Mouse (Mus musculus) kidney, adult 11 months (tissue): Measurements from ENCODE around the gene Dab1.

Experiments used
- DNase-seq: peaks from one replicate; pipeline ENCODE4 v3.0.0; 2022

The Dab1 gene

DNA sequence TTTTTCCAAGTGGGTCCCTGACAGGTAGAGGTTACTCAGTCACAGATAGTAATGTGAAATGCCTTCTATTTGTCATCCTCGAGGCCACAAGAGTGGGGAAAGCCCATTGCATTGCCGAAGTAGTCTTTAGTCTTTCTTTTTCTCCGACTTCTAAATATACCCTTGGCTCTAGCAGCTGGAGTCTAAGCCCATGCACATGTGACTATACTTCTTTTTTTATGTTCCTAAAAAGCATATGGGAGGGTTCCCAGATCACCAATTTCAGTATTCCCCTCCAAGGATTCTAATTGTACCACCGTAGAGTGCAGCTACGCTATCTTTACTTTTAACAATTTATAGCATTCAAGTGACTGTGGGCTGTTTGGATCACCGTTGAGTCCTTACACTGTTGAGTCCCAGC lies 791.8 kb downstream of the Dab1 start:
- DNase-seq: no peak

DNA sequence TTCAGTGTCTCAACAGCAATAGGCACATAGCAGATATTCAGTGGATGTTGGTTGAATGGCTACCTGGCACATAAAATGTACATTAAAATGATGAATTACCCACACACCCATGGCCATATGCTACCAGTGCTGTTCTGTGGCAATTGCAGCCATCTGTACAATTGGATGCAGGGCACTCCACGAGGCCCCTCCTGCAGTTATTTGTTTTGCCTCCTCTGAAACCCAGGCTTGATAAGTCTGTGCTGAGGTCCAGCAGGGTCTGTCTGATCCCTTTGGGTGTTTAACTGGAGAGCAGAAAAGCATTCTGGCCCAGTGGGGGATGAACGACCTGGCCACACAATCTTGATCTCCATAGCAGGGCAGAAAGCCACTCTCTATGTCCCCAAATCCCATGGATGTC lies 796.3 kb downstream of the Dab1 start:
- DNase-seq: no peak

- no peak for DNase-seq
Observed at GRCm38 (mm10) chr4:104418354-104418753, 799.2 kb downstream of the Dab1 start.

- no peak for DNase-seq
Observed at GRCm38 (mm10) chr4:104420983-104421680, 802.0 kb downstream of the Dab1 start.

DNA sequence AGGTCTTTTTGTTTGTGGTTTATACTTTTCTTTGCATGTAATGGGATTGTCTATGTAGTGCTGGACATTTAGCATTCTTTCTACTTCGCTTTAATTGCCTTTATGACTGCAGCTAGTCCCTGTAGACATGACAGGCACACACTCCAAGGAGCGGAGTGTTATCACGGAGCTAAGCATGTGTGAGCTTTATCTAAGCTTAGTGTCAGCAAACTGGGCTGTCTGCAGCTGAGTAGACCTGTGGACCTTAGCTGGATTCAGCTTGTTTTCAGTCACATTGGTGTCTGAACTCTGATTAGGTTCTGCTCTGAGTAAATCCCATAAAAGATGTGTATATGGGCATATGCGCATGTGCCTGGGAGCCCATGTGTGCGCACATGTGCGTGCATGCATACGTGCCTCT lies 810.0 kb downstream of the Dab1 start:
- no peak for DNase-seq

GRCm38 (mm10) chr4:104431231-104431855 lies 812.2 kb downstream of the Dab1 start:
- DNase-seq: no peak

DNA sequence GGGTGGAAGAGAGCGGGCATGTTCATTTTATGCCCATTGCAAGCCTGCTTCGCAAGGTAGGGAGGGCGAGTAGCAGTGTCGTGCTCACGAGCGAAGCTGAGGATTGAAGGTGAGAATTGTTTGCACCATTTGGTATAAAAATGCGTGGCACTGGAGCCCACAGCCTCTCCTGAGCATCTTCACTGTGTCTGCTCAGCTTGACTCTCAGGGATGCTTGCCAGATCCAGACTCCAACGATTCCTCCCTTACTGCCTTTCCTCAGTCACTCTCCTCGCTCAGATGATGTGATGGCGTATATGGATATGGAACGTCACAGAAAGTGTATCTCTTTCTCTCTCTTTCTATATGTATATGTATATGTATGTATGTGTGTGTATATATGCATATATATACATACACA lies 813.0 kb downstream of the Dab1 start:
- no peak for DNase-seq

DNA sequence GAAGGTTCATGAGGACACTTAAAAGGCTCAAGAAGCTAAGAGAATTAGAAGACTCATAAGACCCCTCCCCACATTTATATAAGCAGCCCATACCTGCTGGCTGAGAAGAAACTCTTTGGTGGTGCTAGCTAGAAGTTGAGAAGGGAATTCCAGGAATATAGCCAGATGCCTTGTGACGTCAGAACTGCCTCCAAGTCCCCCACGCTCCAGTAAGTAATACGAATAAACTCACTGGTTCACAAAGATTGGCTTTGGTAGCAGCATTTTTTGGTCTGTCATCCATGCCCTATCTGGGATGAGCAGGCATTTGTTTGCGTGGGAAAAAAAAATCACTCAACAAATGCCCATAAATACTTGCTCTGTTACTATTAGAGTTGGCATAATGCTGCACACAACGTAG lies 816.6 kb downstream of the Dab1 start:
- DNase-seq: no peak

DNA sequence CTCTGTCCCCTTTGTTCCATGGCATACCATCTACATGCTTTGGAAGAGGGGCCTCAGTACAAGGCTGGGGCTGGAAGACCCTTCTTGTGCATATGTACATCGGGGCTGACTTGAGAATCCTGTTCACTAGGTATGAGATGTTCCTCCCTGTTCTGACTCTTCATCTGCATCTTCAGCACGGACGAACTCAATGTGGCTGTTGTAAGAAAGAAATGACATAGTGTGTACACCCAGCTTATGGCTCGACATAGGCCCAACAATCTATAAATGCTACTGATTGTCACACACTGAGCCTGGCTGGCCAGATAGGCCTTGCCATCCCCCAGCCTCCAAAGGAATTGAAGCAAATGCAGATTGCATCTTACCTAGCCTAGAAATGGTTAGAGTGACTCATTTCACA lies 817.3 kb downstream of the Dab1 start:
- no peak for DNase-seq

DNA sequence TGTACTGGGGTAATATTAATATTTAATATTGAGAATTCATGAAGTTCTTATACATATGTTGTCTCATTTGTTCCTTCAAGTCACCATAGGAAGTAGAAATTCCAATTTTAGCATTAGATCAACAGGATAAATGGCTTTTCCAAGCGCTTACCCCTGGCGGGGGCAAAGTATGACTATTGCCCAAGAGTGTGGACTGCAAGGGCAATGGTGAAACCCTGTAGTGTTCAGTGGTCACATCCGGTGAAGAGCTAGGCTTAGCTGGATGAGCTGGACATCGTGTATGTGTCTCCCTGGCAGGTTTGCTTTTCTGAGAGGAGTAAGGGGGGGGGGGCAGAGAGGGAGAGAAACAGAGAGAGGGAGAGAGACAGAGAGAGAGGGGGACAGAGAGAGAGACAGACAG lies 819.6 kb downstream of the Dab1 start:
- no peak for DNase-seq

GRCm38 (mm10) chr4:104439641-104440040 lies 820.5 kb downstream of the Dab1 start:
- no peak for DNase-seq

- no peak for DNase-seq
Observed at GRCm38 (mm10) chr4:104442925-104443747, 824.0 kb downstream of the Dab1 start.

- DNase-seq: no peak
Observed at GRCm38 (mm10) chr4:104443775-104444174, 824.6 kb downstream of the Dab1 start.

DNA sequence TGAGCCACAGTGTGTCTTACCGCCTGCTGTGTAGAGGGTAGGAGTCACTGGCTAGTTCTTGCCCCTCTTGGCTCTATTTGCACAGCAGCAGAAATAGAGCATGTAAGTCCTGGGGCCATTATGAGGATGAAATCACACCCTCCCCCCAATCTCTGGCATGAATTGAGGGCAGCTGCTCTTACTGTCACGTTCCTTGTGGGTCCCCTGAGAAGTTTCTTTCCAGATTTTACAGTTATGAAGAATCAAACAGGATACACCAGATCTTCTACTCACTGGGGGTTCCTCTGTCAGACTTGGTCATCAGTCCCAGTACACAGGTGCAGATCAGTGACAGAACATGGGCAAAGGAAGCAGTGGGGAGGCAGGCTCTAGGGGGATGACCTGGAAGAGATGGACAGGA lies 825.8 kb downstream of the Dab1 start:
- DNase-seq: no peak

- no peak for DNase-seq
Observed at GRCm38 (mm10) chr4:104448199-104448598, 829.0 kb downstream of the Dab1 start.

DNA sequence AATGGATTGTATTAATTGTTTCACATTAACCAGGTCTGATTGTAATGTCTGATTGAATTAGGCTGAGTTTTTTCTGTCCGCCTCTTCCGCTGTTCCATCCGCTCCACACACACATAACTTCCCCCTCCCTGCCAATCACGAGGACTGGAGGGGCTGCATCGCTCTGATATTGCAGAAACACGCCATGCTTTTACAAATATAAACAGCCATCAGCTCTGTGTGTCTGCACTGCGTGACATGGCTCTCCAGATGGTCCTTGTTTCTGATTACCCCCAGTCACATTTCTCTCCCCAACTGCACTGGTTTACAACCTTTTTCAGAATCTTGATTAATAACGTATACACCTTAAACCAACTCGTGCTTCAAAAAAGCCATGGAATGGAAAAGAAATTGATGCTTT lies 831.5 kb downstream of the Dab1 start:
- DNase-seq: no peak

GRCm38 (mm10) chr4:104452587-104452986 lies 833.4 kb downstream of the Dab1 start:
- no peak for DNase-seq

DNA sequence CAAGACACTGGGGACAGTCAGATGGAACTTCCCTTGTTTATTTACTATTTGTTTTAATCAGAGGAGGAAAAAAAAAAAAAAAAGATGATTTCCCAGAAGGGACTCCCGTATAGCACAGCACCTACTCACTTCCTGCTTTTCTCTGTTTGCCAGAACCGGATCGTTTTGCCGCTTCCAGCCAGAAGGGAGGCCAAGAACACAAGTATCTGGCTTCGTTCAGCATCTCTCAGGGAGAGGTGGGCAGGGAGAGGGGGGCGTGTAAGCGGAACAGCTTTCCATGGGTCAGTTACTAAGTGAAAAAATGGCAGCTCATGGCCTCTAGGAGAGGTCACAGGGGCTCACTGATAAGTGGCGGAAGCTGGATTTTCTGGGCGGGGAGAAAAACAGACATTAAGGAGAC lies 836.0 kb downstream of the Dab1 start:
- no peak for DNase-seq

DNA sequence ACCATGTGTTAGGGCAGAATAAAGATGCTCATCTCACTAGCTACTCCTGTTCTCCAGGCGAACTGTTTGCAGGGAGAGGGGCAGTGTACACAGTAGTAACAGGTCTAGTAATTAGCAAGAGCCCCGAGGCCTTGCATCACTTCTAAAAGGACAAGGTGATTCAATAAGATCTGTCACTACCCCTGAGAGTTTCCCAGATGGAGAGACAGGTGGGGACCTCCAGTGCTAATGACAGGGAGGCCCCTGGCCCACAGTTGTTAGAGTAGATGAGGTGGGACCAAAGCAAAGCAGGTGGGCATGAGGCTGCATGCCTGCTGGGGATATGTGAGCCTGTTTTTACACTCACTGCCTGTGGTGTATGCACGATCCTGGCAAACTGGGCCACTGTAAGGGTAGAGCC lies 836.6 kb downstream of the Dab1 start:
- no peak for DNase-seq

- peak; percentile 2 for DNase-seq
Observed at GRCm38 (mm10) chr4:104456173-104456873, 837.2 kb downstream of the Dab1 start.

- no peak for DNase-seq
Observed at GRCm38 (mm10) chr4:104458726-104459125, 839.6 kb downstream of the Dab1 start.

- no peak for DNase-seq
Observed at GRCm38 (mm10) chr4:104461106-104462011, 842.2 kb downstream of the Dab1 start.
